Mouse (Mus musculus): ENCODE measurements at regions not wholly inside any gene's neighbourhood (a gene's known extent, or its start where the extent isn't known, plus 50 kb on each side); places are given as distances from the start of the nearest gene placed in this dataset.

GRCm38 (mm10) chr9:41785131-41785530 lies 339.0 kb downstream of the Sorl1 start:
- Histone ChIP-seq H3K4me1 (ENCODE audit: control insufficient read depth in 2 of 2, insufficient read depth in 2 of 2, low read length in 2 of 2) (peaks cover 0 to 3% of the 10 kb centered on the region in 2 experiments; a peak in 2 of 4 replicates), H3K9me3 (ENCODE audit: control insufficient read depth, low read length) (peaks cover 8% of the 10 kb centered on the region), H3K27ac (replicated peaks in 1 of 2; ENCODE audit: control insufficient read depth in 1 of 2, insufficient read depth in 1 of 2, low read depth in 2 of 2, low read length in 2 of 2) (no peak overlapping the region), H3K4me3 (ENCODE audit: control insufficient read depth in 1 of 2, insufficient read depth in 1 of 2, low read depth in 1 of 2, low read length in 2 of 2) (no peak overlapping the region), H3K27me3 (ENCODE audit: control insufficient read depth, insufficient read depth, low read length) (no peaks in the 10 kb centered on the region), H3K9ac (ENCODE audit: low read length) (no peak overlapping the region), H3K4me2 (ENCODE audit: low read length) (no peak overlapping the region), H3K36me3 (ENCODE audit: control insufficient read depth, insufficient read depth, low read length) (no peaks in the 10 kb centered on the region)
- WGBS = 40% methylated on average over 3 of the region's 3 CpGs
- ATAC-seq (ENCODE audit: insufficient number of reproducible peaks, insufficient read depth, low FRiP score, low read depth) = no peak

DNA sequence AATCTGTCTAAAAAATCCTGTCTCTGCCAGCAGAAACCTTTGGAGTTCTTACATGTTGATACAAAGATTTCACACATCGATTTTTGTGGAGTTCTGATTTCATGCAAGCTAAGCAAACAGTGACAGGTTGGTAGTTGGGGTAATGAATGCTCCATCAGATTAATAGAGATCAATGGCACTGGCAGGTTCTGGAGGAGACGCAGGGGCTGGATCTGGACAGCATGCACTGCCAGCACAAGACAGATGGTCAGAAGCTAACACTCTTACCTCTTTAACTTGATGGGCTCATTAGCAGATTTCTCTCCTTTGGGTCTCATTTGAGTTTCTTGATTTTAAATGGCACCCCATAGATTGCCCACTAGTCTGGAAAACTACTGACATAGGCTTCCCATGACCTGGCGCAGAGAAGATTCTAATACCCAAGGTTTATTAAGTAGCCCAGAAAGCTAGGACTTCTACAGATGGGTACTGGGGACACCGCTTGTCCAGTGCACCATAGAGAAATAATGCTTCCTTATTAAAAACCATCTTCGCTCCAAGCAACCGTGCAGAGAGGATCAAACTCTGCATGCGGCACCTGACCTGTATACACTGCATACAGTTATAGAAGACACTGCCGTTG lies 351.7 kb downstream of the Sorl1 start:
- no peaks in the 10 kb centered on the region for H3K36me3 ChIP-seq (ENCODE audit: control insufficient read depth, insufficient read depth, low read length)
- no peak overlapping the region for H3K27ac ChIP-seq (replicated peaks in 1 of 2; ENCODE audit: control insufficient read depth in 1 of 2, insufficient read depth in 1 of 2, low read depth in 2 of 2, low read length in 2 of 2)
- H3K4me3 ChIP-seq (ENCODE audit: control insufficient read depth in 1 of 2, insufficient read depth in 1 of 2, low read depth in 1 of 2, low read length in 2 of 2) = no peak overlapping the region
- no peaks in the 10 kb centered on the region for H3K27me3 ChIP-seq (ENCODE audit: control insufficient read depth, insufficient read depth, low read length)
- no peak overlapping the region for H3K9ac ChIP-seq (ENCODE audit: low read length)
- ATAC-seq (ENCODE audit: insufficient number of reproducible peaks, insufficient read depth, low FRiP score, low read depth) = no peak
- no peak overlapping the region for H3K4me2 ChIP-seq (ENCODE audit: low read length)
- H3K9me3 ChIP-seq (ENCODE audit: control insufficient read depth, low read length) = no peaks in the 10 kb centered on the region
- H3K4me1 ChIP-seq (ENCODE audit: control insufficient read depth in 2 of 2, insufficient read depth in 2 of 2, low read length in 2 of 2) = no peaks in the 10 kb centered on the region
- 92% methylated on average over 8 of the region's 8 CpGs for WGBS

DNA sequence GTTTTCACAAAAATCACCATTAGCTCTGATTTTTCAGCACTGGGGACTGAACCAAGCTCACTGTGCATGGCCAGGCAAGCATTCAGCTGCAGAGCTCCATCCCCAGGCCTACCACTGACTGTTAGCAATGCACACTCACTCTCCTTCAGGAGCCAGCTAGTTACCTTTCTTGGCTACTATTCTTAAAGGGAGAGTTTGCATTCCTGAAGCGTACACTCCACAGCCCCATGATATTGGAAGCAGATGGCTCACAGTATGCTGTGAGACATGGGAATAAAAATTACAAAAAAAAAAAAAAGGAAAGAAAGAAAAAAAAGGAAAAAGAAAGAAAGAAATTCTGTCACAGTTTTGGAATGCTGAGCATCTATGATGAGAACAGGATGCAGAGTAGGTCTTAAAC lies 352.8 kb downstream of the Sorl1 start:
- 78% methylated on average over 1 of the region's 1 CpGs for WGBS
- no peak overlapping the region for H3K27ac ChIP-seq (replicated peaks in 1 of 2; ENCODE audit: control insufficient read depth in 1 of 2, insufficient read depth in 1 of 2, low read depth in 2 of 2, low read length in 2 of 2)
- H3K9me3 ChIP-seq (ENCODE audit: control insufficient read depth, low read length) = no peaks in the 10 kb centered on the region
- H3K27me3 ChIP-seq (ENCODE audit: control insufficient read depth, insufficient read depth, low read length) = no peaks in the 10 kb centered on the region
- no peak overlapping the region for H3K4me2 ChIP-seq (ENCODE audit: low read length)
- no peak for ATAC-seq (ENCODE audit: insufficient number of reproducible peaks, insufficient read depth, low FRiP score, low read depth)
- no peak overlapping the region for H3K9ac ChIP-seq (ENCODE audit: low read length)
- H3K4me3 ChIP-seq (ENCODE audit: control insufficient read depth in 1 of 2, insufficient read depth in 1 of 2, low read depth in 1 of 2, low read length in 2 of 2) = no peak overlapping the region
- no peaks in the 10 kb centered on the region for H3K36me3 ChIP-seq (ENCODE audit: control insufficient read depth, insufficient read depth, low read length)
- peaks cover 4 to 6% of the 10 kb centered on the region in 2 experiments for H3K4me1 ChIP-seq (ENCODE audit: control insufficient read depth in 2 of 2, insufficient read depth in 2 of 2, low read length in 2 of 2)

DNA sequence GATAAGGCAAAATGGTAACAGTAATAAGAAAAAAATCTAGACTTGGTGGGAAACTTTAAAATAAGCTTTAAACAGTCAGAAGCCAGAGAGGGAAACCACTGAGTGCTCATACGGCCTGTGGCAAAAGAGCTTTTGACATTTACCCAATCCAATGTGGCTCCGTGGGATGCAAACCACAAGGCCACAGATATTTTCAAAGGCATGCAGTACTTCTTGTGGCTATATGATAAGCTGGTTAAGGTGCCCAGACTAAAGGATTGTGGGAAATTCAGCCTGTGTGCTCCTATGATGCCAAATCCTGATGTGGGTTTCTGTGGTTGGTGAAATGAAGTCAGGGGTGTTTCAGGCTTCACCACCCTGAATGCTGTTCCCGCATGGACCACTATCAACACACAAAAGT lies 355.8 kb downstream of the Sorl1 start:
- H3K4me1 ChIP-seq (ENCODE audit: control insufficient read depth in 2 of 2, insufficient read depth in 2 of 2, low read length in 2 of 2) = peaks cover 9 to 10% of the 10 kb centered on the region in 2 experiments
- no peak overlapping the region for H3K27ac ChIP-seq (replicated peaks in 1 of 2; ENCODE audit: control insufficient read depth in 1 of 2, insufficient read depth in 1 of 2, low read depth in 2 of 2, low read length in 2 of 2)
- H3K36me3 ChIP-seq (ENCODE audit: control insufficient read depth, insufficient read depth, low read length) = no peaks in the 10 kb centered on the region
- H3K27me3 ChIP-seq (ENCODE audit: control insufficient read depth, insufficient read depth, low read length) = no peaks in the 10 kb centered on the region
- no peak overlapping the region for H3K4me2 ChIP-seq (ENCODE audit: low read length)
- no peaks in the 10 kb centered on the region for H3K9me3 ChIP-seq (ENCODE audit: control insufficient read depth, low read length)
- no peak for ATAC-seq (ENCODE audit: insufficient number of reproducible peaks, insufficient read depth, low FRiP score, low read depth)
- no peak overlapping the region for H3K9ac ChIP-seq (ENCODE audit: low read length)
- no peak overlapping the region for H3K4me3 ChIP-seq (ENCODE audit: control insufficient read depth in 1 of 2, insufficient read depth in 1 of 2, low read depth in 1 of 2, low read length in 2 of 2)
- WGBS = 87% methylated on average over 3 of the region's 3 CpGs

GRCm38 (mm10) chr9:41766533-41766920 lies 357.6 kb downstream of the Sorl1 start:
- WGBS = 4% methylated on average over 4 of the region's 4 CpGs
- no peaks in the 10 kb centered on the region for H3K27me3 ChIP-seq (ENCODE audit: control insufficient read depth, insufficient read depth, low read length)
- ATAC-seq (ENCODE audit: insufficient number of reproducible peaks, insufficient read depth, low FRiP score, low read depth) = peak; percentile 91
- no peak overlapping the region for H3K9ac ChIP-seq (ENCODE audit: low read length)
- H3K36me3 ChIP-seq (ENCODE audit: control insufficient read depth, insufficient read depth, low read length) = no peaks in the 10 kb centered on the region
- no peaks in the 10 kb centered on the region for H3K9me3 ChIP-seq (ENCODE audit: control insufficient read depth, low read length)
- no peak overlapping the region for H3K4me3 ChIP-seq (ENCODE audit: control insufficient read depth in 1 of 2, insufficient read depth in 1 of 2, low read depth in 1 of 2, low read length in 2 of 2)
- peak overlapping the region; percentile 67 to 69 for H3K27ac ChIP-seq (replicated peaks in 1 of 2; ENCODE audit: control insufficient read depth in 1 of 2, insufficient read depth in 1 of 2, low read depth in 2 of 2, low read length in 2 of 2)
- no peak overlapping the region for H3K4me2 ChIP-seq (ENCODE audit: low read length)
- H3K4me1 ChIP-seq (ENCODE audit: control insufficient read depth in 2 of 2, insufficient read depth in 2 of 2, low read length in 2 of 2) = peaks cover 11 to 12% of the 10 kb centered on the region in 2 experiments

- Histone ChIP-seq H3K9me3 (ENCODE audit: control insufficient read depth, low read length) (no peaks in the 10 kb centered on the region), H3K9ac (ENCODE audit: low read length) (no peak overlapping the region), H3K4me1 (ENCODE audit: control insufficient read depth in 2 of 2, insufficient read depth in 2 of 2, low read length in 2 of 2) (peaks cover 13 to 17% of the 10 kb centered on the region in 2 experiments), H3K4me3 (ENCODE audit: control insufficient read depth in 1 of 2, insufficient read depth in 1 of 2, low read depth in 1 of 2, low read length in 2 of 2) (no peak overlapping the region), H3K27me3 (ENCODE audit: control insufficient read depth, insufficient read depth, low read length) (no peaks in the 10 kb centered on the region), H3K27ac (replicated peaks in 1 of 2; ENCODE audit: control insufficient read depth in 1 of 2, insufficient read depth in 1 of 2, low read depth in 2 of 2, low read length in 2 of 2) (peak overlapping the region; percentile 67 to 69), H3K36me3 (ENCODE audit: control insufficient read depth, insufficient read depth, low read length) (no peaks in the 10 kb centered on the region), H3K4me2 (ENCODE audit: low read length) (no peak overlapping the region)
- peak; percentile 31; the same call in 1 of the 2 replicates for ATAC-seq (ENCODE audit: insufficient number of reproducible peaks, insufficient read depth, low FRiP score, low read depth)
- WGBS = 85% methylated on average over 6 of the region's 6 CpGs
These were observed 358.1 kb downstream of the Sorl1 start for GRCm38 (mm10) chr9:41765816-41766532.

DNA sequence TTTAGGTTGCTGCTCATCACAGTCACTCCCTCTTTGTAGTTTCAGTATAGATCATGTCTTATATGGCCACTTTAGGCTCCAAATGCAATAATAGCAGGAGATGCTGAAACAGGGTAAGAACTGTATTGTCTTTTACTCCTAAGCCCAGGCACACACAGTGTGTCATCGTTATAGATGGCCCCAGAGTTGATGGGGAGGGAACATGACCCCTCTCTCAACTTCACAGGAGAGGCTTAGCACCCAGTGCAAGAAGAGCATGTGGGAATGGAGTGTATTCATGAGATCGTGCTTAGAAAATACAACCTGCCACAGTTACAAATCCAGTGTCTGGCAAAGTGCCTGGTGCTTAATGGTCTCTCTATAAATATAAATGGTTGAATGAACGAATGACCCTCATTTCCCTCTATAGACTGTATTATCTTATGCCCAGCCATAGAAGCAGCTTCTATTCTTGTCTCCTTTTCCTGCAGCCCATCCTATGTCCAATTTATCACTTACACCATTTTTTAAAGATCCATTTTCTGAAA lies 363.0 kb downstream of the Sorl1 start:
- Histone ChIP-seq H3K4me3 (ENCODE audit: control insufficient read depth in 1 of 2, insufficient read depth in 1 of 2, low read depth in 1 of 2, low read length in 2 of 2) (no peak overlapping the region), H3K36me3 (ENCODE audit: control insufficient read depth, insufficient read depth, low read length) (no peaks in the 10 kb centered on the region), H3K4me1 (ENCODE audit: control insufficient read depth in 2 of 2, insufficient read depth in 2 of 2, low read length in 2 of 2) (peaks cover 8 to 14% of the 10 kb centered on the region in 2 experiments), H3K27ac (replicated peaks in 1 of 2; ENCODE audit: control insufficient read depth in 1 of 2, insufficient read depth in 1 of 2, low read depth in 2 of 2, low read length in 2 of 2) (0 out of 4 replicates have a peak overlapping the region, but pooled peaks of 1 of the 2 experiments have one; percentile 26), H3K4me2 (ENCODE audit: low read length) (no peak overlapping the region), H3K9me3 (ENCODE audit: control insufficient read depth, low read length) (no peaks in the 10 kb centered on the region), H3K27me3 (ENCODE audit: control insufficient read depth, insufficient read depth, low read length) (no peaks in the 10 kb centered on the region), H3K9ac (ENCODE audit: low read length) (no peak overlapping the region)
- WGBS = 34% methylated on average over 3 of the region's 3 CpGs
- ATAC-seq (ENCODE audit: insufficient number of reproducible peaks, insufficient read depth, low FRiP score, low read depth) = no peak

All from heart, embryonic 14.5 days (tissue).